Mouse (Mus musculus) ES-E14 (cell line): ENCODE measurements around the gene Kcnj9. TPM values are rescaled to one million over a fixed set of nuclear protein-coding genes. Genes with fewer than 3 reads are reported as not detected.

Experiments used
- DNase-seq: peaks from one replicate; pipeline ENCODE4 v3.0.0-alpha.2; 2013; ENCODE audit warnings: low read depth, low spot score
- H3K27ac ChIP-seq: 2 replicates; pipeline ENCODE4 v1.5.1; 2012; ENCODE audit warnings: low read depth, mild to moderate bottlenecking, low read length, moderate library complexity, mixed read lengths; ENCODE audit not compliant: poor library complexity, insufficient read depth, severe bottlenecking
- H3K36me3 ChIP-seq: 2 replicates; pipeline ENCODE4 v1.6.1; 2012; ENCODE audit warnings: mild to moderate bottlenecking, low read length, moderate library complexity, mixed read lengths; ENCODE audit not compliant: control insufficient read depth, poor library complexity, insufficient read depth, severe bottlenecking
- H3K4me1 ChIP-seq, 2 experiments: fragments of 150-350 bp in 1 of 2; sonication (generic) in 1 of 2; 2 replicates each; pipeline ENCODE4 v1.6.1; 2012; ENCODE audit warnings: low read length in 2 of 2, mild to moderate bottlenecking in 1 of 2, mixed read lengths in 1 of 2; ENCODE audit not compliant: control insufficient read depth in 2 of 2, insufficient read depth in 2 of 2, poor library complexity in 1 of 2
- H3K4me3 ChIP-seq, 2 experiments: fragments of 150-350 bp in 1 of 2; sonication (generic) in 1 of 2; 2 replicates each; pipeline ENCODE4 v1.5.1; 2012; ENCODE audit warnings: low read length in 2 of 2, low read depth in 1 of 2, mild to moderate bottlenecking in 1 of 2, mixed read lengths in 1 of 2; ENCODE audit not compliant: insufficient read depth in 1 of 2, poor library complexity in 1 of 2, severe bottlenecking in 1 of 2
- H3K9ac ChIP-seq: 2 replicates; pipeline ENCODE4 v1.6.1; 2012; ENCODE audit warnings: low read depth, mild to moderate bottlenecking, low read length, mixed read lengths; ENCODE audit not compliant: poor library complexity, insufficient read depth, severe bottlenecking
- H3K9me3 ChIP-seq: fragments of 150-350 bp; sonication (generic); 2 replicates; pipeline ENCODE4 v1.6.1; 2012; ENCODE audit warnings: low read depth, mild to moderate bottlenecking, low read length; ENCODE audit not compliant: control insufficient read depth, insufficient read depth
- CHD2 ChIP-seq: IDR thresholded peaks from 2 replicates; pipeline ENCODE4 v1.6.1; 2014; ENCODE audit warnings: mild to moderate bottlenecking, low read depth, low read length, inconsistent platforms
- HCFC1 ChIP-seq: IDR thresholded peaks from 2 replicates; pipeline ENCODE4 v1.6.1; 2012; ENCODE audit warnings: low read length, inconsistent platforms, borderline replicate concordance; ENCODE audit not compliant: insufficient read depth
- MAFK ChIP-seq: IDR thresholded peaks from 2 replicates; pipeline ENCODE4 v1.6.1; 2014; ENCODE audit warnings: mild to moderate bottlenecking, low read depth, low read length, inconsistent platforms; ENCODE audit not compliant: insufficient read depth
- ZC3H11A ChIP-seq: IDR thresholded peaks from 2 replicates; pipeline ENCODE4 v1.6.1; 2012; ENCODE audit warnings: low read depth, mild to moderate bottlenecking, inconsistent platforms, low read length, borderline replicate concordance
- ZNF384 ChIP-seq: IDR thresholded peaks from 2 replicates; pipeline ENCODE4 v1.6.1; 2012; ENCODE audit warnings: low read depth, low read length, inconsistent platforms
- in situ Hi-C, 2 experiments: fragments of 600-800 bp; cut with MboI; formaldehyde crosslinking; loops; one replicate each; pipeline ENCODE4 v1.15.1; 2025; ENCODE audit warnings: low sequenced_read_pairs in 2 of 2, inconsistent platforms in 1 of 2; ENCODE audit not compliant: unreplicated experiment in 2 of 2
- total RNA-seq: library from RNA; depleted of rRNA; stranded (reverse); fragments of 300-350 nt; gene quantifications from 2 replicates; pipeline ENCODE4 v1.2.3, GENCODE M21; 2012

Kcnj9 gene
- total RNA-seq, 1 experiment, result 1.2 TPM

DNA sequence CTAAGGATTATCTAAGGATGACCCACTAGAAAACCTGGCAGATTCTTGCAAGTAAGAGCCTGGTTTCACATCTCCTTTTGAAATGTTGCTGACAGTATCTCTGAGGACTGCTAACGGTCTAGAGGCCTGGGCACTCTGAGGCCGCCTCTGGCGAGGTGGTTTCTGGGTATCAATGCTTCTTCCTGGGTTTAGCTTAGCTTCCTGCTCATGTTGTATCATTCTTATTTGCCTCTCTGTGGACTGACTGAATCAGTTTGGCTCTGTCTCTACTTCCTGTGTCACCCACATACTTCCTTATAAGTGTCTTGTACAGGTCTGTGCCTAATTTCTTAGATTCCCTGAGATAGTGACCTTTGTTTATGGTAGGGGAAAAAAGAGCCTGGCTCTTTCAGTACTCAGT is 51.9 kb downstream of the Kcnj9 start:
- Histone ChIP-seq H3K27ac (no peak overlapping the region), H3K4me3 (no peak overlapping the region), H3K36me3 (no peaks in the 10 kb centered on the region), H3K9me3 (no peaks in the 10 kb centered on the region), H3K9ac (no peak overlapping the region), H3K4me1 (peaks cover 0 to 8% of the 10 kb centered on the region in 2 experiments; a peak in 1 of 4 replicates)
- in situ Hi-C loops, result no loop called here
- TF ChIP-seq MAFK (no peak), CHD2 (no peak), HCFC1 (no peak), ZC3H11A (no peak), ZNF384 (no peak)
- DNase-seq, result no peak

DNA sequence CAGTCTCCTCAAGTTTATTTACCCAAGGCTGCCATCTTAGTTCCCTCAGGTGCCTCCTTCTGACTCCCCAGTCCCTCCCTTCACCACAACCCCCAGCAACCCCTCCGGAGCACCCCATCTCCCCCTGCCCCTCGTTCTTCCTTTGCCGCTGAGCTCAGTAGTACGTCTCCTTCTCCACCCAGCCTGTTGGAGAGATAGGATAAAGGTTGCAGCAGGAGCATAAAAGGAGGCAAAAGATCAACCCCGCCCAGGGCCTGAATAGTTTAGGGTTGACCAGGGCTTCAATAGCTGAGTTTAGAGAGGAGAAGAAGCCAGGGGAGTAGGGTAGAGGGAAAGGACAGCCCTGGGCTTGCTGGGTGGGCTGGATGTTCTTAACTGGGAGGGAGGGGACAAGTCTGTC is 54.6 kb downstream of the Kcnj9 start:
- Histone ChIP-seq H3K4me3 (no peak overlapping the region), H3K4me1 (peaks cover 0 to 4% of the 10 kb centered on the region in 2 experiments; a peak in 1 of 4 replicates), H3K9ac (no peak overlapping the region), H3K27ac (no peak overlapping the region), H3K36me3 (no peaks in the 10 kb centered on the region), H3K9me3 (no peaks in the 10 kb centered on the region)
- in situ Hi-C loops, result no loop called here
- peak; percentile 7 for DNase-seq
- no peak for TF ChIP-seq ZNF384
- no peak for TF ChIP-seq CHD2

DNA sequence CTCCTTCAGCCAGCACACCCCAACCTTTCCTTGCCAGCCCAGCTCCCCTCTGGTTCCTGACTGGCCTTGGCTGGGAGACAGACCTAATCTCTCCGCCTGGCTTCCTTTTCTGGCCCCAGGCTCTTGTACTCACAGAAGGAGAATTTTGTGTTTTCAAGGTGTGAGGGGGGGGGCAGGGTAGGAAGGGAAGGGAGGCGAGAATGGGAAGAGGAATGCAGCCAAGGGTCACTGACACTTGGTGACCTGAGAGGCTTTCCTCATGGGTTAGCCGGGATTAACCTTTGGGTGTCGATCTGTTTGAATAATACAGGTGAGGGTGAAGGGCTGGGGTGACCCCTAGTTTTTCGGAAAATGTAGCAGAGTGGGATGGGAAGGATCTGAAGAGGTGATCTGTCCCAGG is 55.0 kb downstream of the Kcnj9 start:
- no peak overlapping the region for H3K27ac ChIP-seq
- no peaks in the 10 kb centered on the region for H3K9me3 ChIP-seq
- TF ChIP-seq HCFC1, result no peak
- TF ChIP-seq MAFK, result no peak
- no peak for TF ChIP-seq CHD2
- no peak for TF ChIP-seq ZC3H11A
- no peak for TF ChIP-seq ZNF384
- peaks cover 0 to 4% of the 10 kb centered on the region in 2 experiments; a peak in 1 of 4 replicates for H3K4me1 ChIP-seq
- no peak overlapping the region for H3K4me3 ChIP-seq
- H3K9ac ChIP-seq, result no peak overlapping the region
- H3K36me3 ChIP-seq, result no peaks in the 10 kb centered on the region
- in situ Hi-C loops, result no loop called here
- DNase-seq, result no peak

DNA sequence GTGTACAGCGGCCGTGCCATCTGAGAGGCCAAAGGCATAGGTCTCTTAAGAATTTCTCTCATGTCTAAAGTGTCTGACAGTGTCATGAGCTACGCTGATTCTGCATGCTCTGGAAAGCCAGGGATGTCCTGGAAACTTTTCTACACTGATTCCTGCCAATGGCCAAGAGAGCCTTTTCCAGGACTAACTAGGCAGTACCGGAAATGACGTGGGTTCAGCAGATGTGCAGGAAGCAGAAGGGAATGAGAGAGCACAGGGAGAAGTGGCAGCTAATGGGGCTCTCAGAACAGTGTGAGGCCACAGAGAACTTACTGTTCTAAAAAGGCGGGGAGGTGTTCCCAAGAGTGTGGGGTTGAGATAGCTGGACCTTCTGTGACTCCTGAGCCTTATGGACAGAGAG is 55.7 kb downstream of the Kcnj9 start:
- TF ChIP-seq MAFK (no peak), HCFC1 (no peak), CHD2 (no peak), ZC3H11A (no peak), ZNF384 (no peak)
- no peak overlapping the region for H3K27ac ChIP-seq
- no peaks in the 10 kb centered on the region for H3K9me3 ChIP-seq
- peaks cover 0 to 4% of the 10 kb centered on the region in 2 experiments; a peak in 1 of 4 replicates for H3K4me1 ChIP-seq
- no peaks in the 10 kb centered on the region for H3K36me3 ChIP-seq
- H3K9ac ChIP-seq, result no peak overlapping the region
- in situ Hi-C loops, result no loop called here
- no peak overlapping the region for H3K4me3 ChIP-seq
- no peak for DNase-seq

DNA sequence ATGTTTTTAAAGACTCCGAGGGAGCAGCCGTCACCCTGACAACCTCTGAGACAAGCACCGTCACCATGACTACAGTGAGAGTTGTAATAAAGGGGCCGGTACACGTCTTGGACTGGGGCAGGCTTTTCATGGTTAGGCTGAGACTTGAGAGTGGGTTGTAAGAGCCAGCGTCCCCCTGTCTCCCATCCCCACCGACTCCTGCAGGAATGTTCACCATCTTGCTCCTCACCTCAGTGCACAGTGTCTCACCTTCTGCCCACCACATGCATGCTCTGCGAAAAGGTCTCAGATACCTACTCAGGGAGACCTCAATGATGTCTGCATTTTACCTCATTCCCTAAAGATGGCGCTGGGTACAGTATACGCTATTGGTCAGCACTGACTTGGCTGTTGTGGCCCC is 57.4 kb downstream of the Kcnj9 start:
- TF ChIP-seq CHD2 (no peak), ZC3H11A (no peak), ZNF384 (no peak)
- Histone ChIP-seq H3K9ac (no peak overlapping the region), H3K4me3 (no peak overlapping the region), H3K36me3 (no peaks in the 10 kb centered on the region), H3K9me3 (no peaks in the 10 kb centered on the region), H3K27ac (no peak overlapping the region), H3K4me1 (peaks cover 0 to 4% of the 10 kb centered on the region in 2 experiments; a peak in 1 of 4 replicates)
- in situ Hi-C loops, result no loop called here
- no peak for DNase-seq
